Mouse (Mus musculus) heart, embryonic 12.5 days (tissue): ENCODE measurements around the gene Bscl2. TPM values are rescaled to one million over a fixed set of nuclear protein-coding genes. Genes with fewer than 3 reads are reported as not detected.
"Not testable (repeated sequence)": the region's sequence is repeated elsewhere in the genome, so short reads cannot be mapped to it uniquely, and the experiment has no call there.

Source experiments
- ATAC-seq: fragments of 200-750 bp; cut with Nextera tagmentation; 2 replicates; pipeline ENCODE4 v1.8.0; 2017; ENCODE audit warnings: moderate TSS enrichment, moderate library complexity; ENCODE audit not compliant: insufficient number of reproducible peaks, low FRiP score
- H3K27ac ChIP-seq: fragments of 300-500 bp; sonication (generic); 2 replicates; pipeline ENCODE4 v1.5.1; 2016; ENCODE audit warnings: mild to moderate bottlenecking, moderate library complexity; ENCODE audit not compliant: poor library complexity, severe bottlenecking
- H3K27me3 ChIP-seq: fragments of 300-500 bp; sonication (generic); replicated peaks from 2 replicates; pipeline ENCODE4 v1.6.1; 2016; ENCODE audit warnings: mild to moderate bottlenecking, moderate library complexity
- H3K36me3 ChIP-seq: fragments of 300-500 bp; sonication (generic); 2 replicates; pipeline ENCODE4 v1.6.1; 2016; ENCODE audit warnings: mild to moderate bottlenecking, moderate library complexity
- H3K4me1 ChIP-seq: fragments of 300-500 bp; sonication (generic); replicated peaks from 2 replicates; pipeline ENCODE4 v1.6.1; 2016; ENCODE audit warnings: mild to moderate bottlenecking
- H3K4me2 ChIP-seq: fragments of 300-500 bp; sonication (generic); 2 replicates; pipeline ENCODE4 v1.6.1; 2016; ENCODE audit warnings: mild to moderate bottlenecking, moderate library complexity
- H3K4me3 ChIP-seq: fragments of 300-500 bp; sonication (generic); 2 replicates; pipeline ENCODE4 v1.5.1; 2016; ENCODE audit warnings: mild to moderate bottlenecking
- H3K9ac ChIP-seq: fragments of 300-500 bp; sonication (generic); 2 replicates; pipeline ENCODE4 v1.6.1; 2016; ENCODE audit warnings: mild to moderate bottlenecking, moderate library complexity
- H3K9me3 ChIP-seq: fragments of 300-500 bp; sonication (generic); replicated peaks from 2 replicates; pipeline ENCODE4 v1.6.1; 2016; ENCODE audit warnings: mild to moderate bottlenecking, moderate library complexity
- WGBS: fragments of 180-500 bp; shearing (Covaris S2); methylation state at CpG from one replicate; pipeline ENCODE4 v1.1.7; 2016; 5-methylcytosine and 5-hydroxymethylcytosine counted together
- polyA plus RNA-seq: library from polyadenylated mRNA; unstranded; fragments of >200 nt; fragmentation: Nextera tagmentation; extraction: Ambion mirVana; gene quantifications from 2 replicates; pipeline ENCODE4 v1.2.1, GENCODE M21; 2016

Gene Bscl2
- polyA plus RNA-seq, 1 experiment from 2014 or later = 41.1 TPM

GRCm38 (mm10) chr19:8831262-8831661 is 6.0 kb upstream of the Bscl2 start:
- H3K27me3 ChIP-seq = no peaks in the 10 kb centered on the region
- H3K36me3 ChIP-seq = peaks cover 86% of the 10 kb centered on the region
- no peak overlapping the region for H3K4me3 ChIP-seq
- no peaks in the 10 kb centered on the region for H3K9me3 ChIP-seq
- no peak for ATAC-seq
- no peak overlapping the region for H3K27ac ChIP-seq
- no peaks in the 10 kb centered on the region for H3K4me1 ChIP-seq
- no peak overlapping the region for H3K9ac ChIP-seq
- H3K4me2 ChIP-seq = no peak overlapping the region
- WGBS = 85% methylated on average over 11 of the region's 11 CpGs

- no peak for ATAC-seq
- Histone ChIP-seq H3K27me3 (no peaks in the 10 kb centered on the region), H3K9ac (no peak overlapping the region), H3K36me3 (peaks cover 69% of the 10 kb centered on the region), H3K4me3 (no peak overlapping the region), H3K4me2 (no peak overlapping the region), H3K4me1 (peaks cover 2% of the 10 kb centered on the region; the same call in 1 of the 2 replicates), H3K9me3 (no peaks in the 10 kb centered on the region), H3K27ac (no peak overlapping the region)
- 91% methylated on average over 4 of the region's 4 CpGs for WGBS
These were observed 4.3 kb upstream of the Bscl2 start for GRCm38 (mm10) chr19:8832971-8833370.

- H3K4me2 ChIP-seq, H3K27ac ChIP-seq, H3K4me3 ChIP-seq, H3K9me3 ChIP-seq, H3K9ac ChIP-seq, H3K27me3 ChIP-seq, ATAC-seq: not testable (repeated sequence)
- WGBS = 96% methylated on average over 10 of the region's 10 CpGs
- Histone ChIP-seq H3K36me3 (peaks cover 35% of the 10 kb centered on the region), H3K4me1 (peaks cover 30% of the 10 kb centered on the region)
These were observed 940 bp upstream of the Bscl2 start for GRCm38 (mm10) chr19:8836327-8836726.

GRCm38 (mm10) chr19:8838041-8838730 is 919 bp downstream of the Bscl2 start:
- 0 out of 2 replicates have a peak, but pooled peaks have one; percentile 13 for ATAC-seq
- 18% methylated on average over 15 of the region's 15 CpGs for WGBS

GRCm38 (mm10) chr19:8839103-8839907 is 2.0 kb downstream of the Bscl2 start, which contains the start of gene Gng3:
Gene Gng3, minus strand, starts transcription at chr19:8839194.
- H3K4me3 ChIP-seq = peak within 1 kb of the TSS; percentile 60
- peaks cover 14% of the 10 kb centered on the region for H3K36me3 ChIP-seq
- no peaks in the 10 kb centered on the region for H3K9me3 ChIP-seq
- no peak for ATAC-seq
- no peaks in the 10 kb centered on the region for H3K27me3 ChIP-seq
- WGBS = 49% methylated on average over 11 of the region's 11 CpGs
- H3K27ac ChIP-seq = peak within 1 kb of the TSS; percentile 94
- peak within 1 kb of the TSS; percentile 82 for H3K4me2 ChIP-seq
- H3K4me1 ChIP-seq = peaks cover 30% of the 10 kb centered on the region
- peak within 1 kb of the TSS; percentile 80 for H3K9ac ChIP-seq

More at GRCm38 (mm10) chr19:8838041-8838730, 919 bp downstream of the Bscl2 start:
- peak overlapping the region; percentile 94 for H3K27ac ChIP-seq
- H3K4me1 ChIP-seq = peaks cover 30% of the 10 kb centered on the region
- H3K9me3 ChIP-seq = no peaks in the 10 kb centered on the region
- peaks cover 22% of the 10 kb centered on the region for H3K36me3 ChIP-seq
- H3K4me2 ChIP-seq = peak overlapping the region; percentile 72
- peak overlapping the region; percentile 67 for H3K9ac ChIP-seq
- peak overlapping the region; percentile 60 for H3K4me3 ChIP-seq
- H3K27me3 ChIP-seq = no peaks in the 10 kb centered on the region

- WGBS = 21% methylated on average over 29 of the region's 29 CpGs
- peak; percentile 76 for ATAC-seq
These were observed 2.9 kb downstream of the Bscl2 start for GRCm38 (mm10) chr19:8839908-8840791.

GRCm38 (mm10) chr19:8841012-8841411 is 3.7 kb downstream of the Bscl2 start:
- Histone ChIP-seq H3K27me3 (no peaks in the 10 kb centered on the region), H3K4me3 (peak overlapping the region; percentile 58; the same call in 1 of the 2 replicates), H3K9me3 (no peaks in the 10 kb centered on the region), H3K4me1 (peaks cover 30% of the 10 kb centered on the region), H3K27ac (no peak overlapping the region), H3K36me3 (peaks cover 14% of the 10 kb centered on the region), H3K4me2 (peak overlapping the region; percentile 82), H3K9ac (peak overlapping the region; percentile 80; the same call in 1 of the 2 replicates)
- no peak for ATAC-seq
- 89% methylated on average over 7 of the region's 7 CpGs for WGBS

More at GRCm38 (mm10) chr19:8839908-8840791, 2.9 kb downstream of the Bscl2 start:
- Histone ChIP-seq H3K4me3 (peak overlapping the region; percentile 58), H3K9ac (peak overlapping the region; percentile 80), H3K4me2 (peak overlapping the region; percentile 82), H3K36me3 (0 out of 2 replicates have a peak, but pooled peaks cover 8% of the 10 kb centered on the region), H3K9me3 (no peaks in the 10 kb centered on the region), H3K27me3 (no peaks in the 10 kb centered on the region), H3K4me1 (peaks cover 30% of the 10 kb centered on the region), H3K27ac (no peak overlapping the region)

GRCm38 (mm10) chr19:8842961-8843360 is 5.7 kb downstream of the Bscl2 start:
- no peaks in the 10 kb centered on the region for H3K9me3 ChIP-seq
- no peak overlapping the region for H3K4me2 ChIP-seq
- ATAC-seq = no peak
- no peak overlapping the region for H3K4me3 ChIP-seq
- H3K27me3 ChIP-seq = no peaks in the 10 kb centered on the region
- peaks cover 28% of the 10 kb centered on the region for H3K4me1 ChIP-seq
- H3K27ac ChIP-seq = no peak overlapping the region
- no peak overlapping the region for H3K9ac ChIP-seq
- peaks cover 34% of the 10 kb centered on the region for H3K36me3 ChIP-seq
- WGBS = 84% methylated on average over 6 of the region's 6 CpGs

GRCm38 (mm10) chr19:8844371-8845129 is 7.3 kb downstream of the Bscl2 start:
- 61% methylated on average over 5 of the region's 5 CpGs for WGBS
- Histone ChIP-seq H3K27me3 (no peaks in the 10 kb centered on the region), H3K36me3 (peaks cover 41% of the 10 kb centered on the region), H3K4me3 (no peak overlapping the region), H3K4me2 (no peak overlapping the region), H3K4me1 (peaks cover 13% of the 10 kb centered on the region), H3K9me3 (no peaks in the 10 kb centered on the region), H3K27ac (no peak overlapping the region), H3K9ac (no peak overlapping the region)
- no peak for ATAC-seq

- Histone ChIP-seq H3K27ac (no peak overlapping the region), H3K27me3 (no peaks in the 10 kb centered on the region), H3K9ac (no peak overlapping the region), H3K9me3 (no peaks in the 10 kb centered on the region), H3K4me3 (no peak overlapping the region), H3K4me2 (no peak overlapping the region), H3K4me1 (peaks cover 9% of the 10 kb centered on the region), H3K36me3 (peaks cover 35% of the 10 kb centered on the region)
- no peak for ATAC-seq
- WGBS = 76% methylated on average over 5 of the region's 5 CpGs
These were observed 11.1 kb downstream of the Bscl2 start for GRCm38 (mm10) chr19:8848356-8848755.
